Mouse (Mus musculus) heart, postnatal 0 days (tissue): Measurements from ENCODE around the gene Nfia. TPM values are rescaled to one million over a fixed set of nuclear protein-coding genes. Genes with fewer than 3 reads are reported as not detected.

ENCODE experiments used
- ATAC-seq: fragments of 200-750 bp; cut with Nextera tagmentation; 2 replicates; pipeline ENCODE4 v1.8.0; 2017; ENCODE audit warnings: low read depth, moderate number of reproducible peaks, moderate library complexity; ENCODE audit not compliant: insufficient read depth
- DNase-seq: peaks from one replicate; pipeline ENCODE4 v3.0.0-alpha.2; 2016; ENCODE audit warnings: low spot score
- H3K27ac ChIP-seq: fragments of 300-500 bp; sonication (generic); 2 replicates; pipeline ENCODE4 v1.5.1; 2014; ENCODE audit warnings: low read depth, mild to moderate bottlenecking
- H3K27me3 ChIP-seq: fragments of 300-500 bp; sonication (generic); 2 replicates; pipeline ENCODE4 v1.6.1; 2014; ENCODE audit warnings: low read length, mixed read lengths; ENCODE audit not compliant: control insufficient read depth, insufficient read depth
- H3K36me3 ChIP-seq: fragments of 300-500 bp; sonication (generic); replicated peaks from 2 replicates; pipeline ENCODE4 v1.6.1; 2014; ENCODE audit warnings: low read length, mixed read lengths; ENCODE audit not compliant: control insufficient read depth, insufficient read depth
- H3K4me1 ChIP-seq: fragments of 300-500 bp; sonication (generic); 2 replicates; pipeline ENCODE4 v1.6.1; 2014; ENCODE audit warnings: antibody characterized with exemption; ENCODE audit not compliant: control insufficient read depth, insufficient read depth
- H3K4me2 ChIP-seq: fragments of 300-500 bp; sonication (generic); 2 replicates; pipeline ENCODE4 v1.6.1; 2014; ENCODE audit warnings: low read depth, mild to moderate bottlenecking, low read length, moderate library complexity
- H3K4me3 ChIP-seq: fragments of 300-500 bp; sonication (generic); 2 replicates; pipeline ENCODE4 v1.5.1; 2014; ENCODE audit warnings: low read depth, low read length
- H3K9ac ChIP-seq: fragments of 300-500 bp; sonication (generic); replicated peaks from 2 replicates; pipeline ENCODE4 v1.6.1; 2014; ENCODE audit warnings: low read depth, low read length, mixed read lengths
- H3K9me3 ChIP-seq: fragments of 300-500 bp; sonication (generic); replicated peaks from 2 replicates; pipeline ENCODE4 v1.6.1; 2016; ENCODE audit warnings: low read length; ENCODE audit not compliant: control insufficient read depth
- CTCF ChIP-seq: IDR thresholded peaks from 2 replicates; pipeline ENCODE4 v1.5.1; 2016; ENCODE audit warnings: antibody characterized with exemption, control low read depth, low read depth
- EP300 ChIP-seq: IDR thresholded peaks from 2 replicates; pipeline ENCODE4 v1.6.1; 2016; ENCODE audit warnings: antibody characterized with exemption, low read depth
- WGBS: fragments of 180-500 bp; shearing (Covaris S2); extraction: QIAGEN DNeasy Blood & Tissue Kit; methylation state at CpG from one replicate; pipeline ENCODE4 v1.1.7; 2014; 5-methylcytosine and 5-hydroxymethylcytosine counted together
- polyA plus RNA-seq: library from polyadenylated mRNA; unstranded; fragments of >200 nt; fragmentation: Nextera tagmentation; extraction: Ambion mirVana; gene quantifications from 2 replicates; pipeline ENCODE4 v1.2.1, GENCODE M21; 2015
- total RNA-seq: library from RNA; depleted of rRNA; stranded (reverse); fragments of >200 nt; gene quantifications from 2 replicates; pipeline ENCODE4 v1.2.3, GENCODE M21; 2014; ENCODE audit warnings: low replicate concordance

The Nfia gene
- total and polyA plus RNA-seq, 2 experiments from 2014 or later, result 53.8 to 114 TPM

GRCm38 (mm10) chr4:97757978-97758461, 14.5 kb upstream of the Nfia start:
- Histone ChIP-seq H3K9ac (peak overlapping the region; percentile 78), H3K36me3 (no peaks in the 10 kb centered on the region), H3K4me2 (peak overlapping the region; percentile 70), H3K9me3 (no peaks in the 10 kb centered on the region), H3K4me3 (peak overlapping the region; percentile 64), H3K27me3 (no peaks in the 10 kb centered on the region), H3K27ac (peak overlapping the region; percentile 91), H3K4me1 (peaks cover 22% of the 10 kb centered on the region)
- ATAC-seq, result peak; percentile 61
- WGBS, result under 1% methylated on average over 14 of the region's 14 CpGs
- DNase-seq, result peak; percentile 73
- TF ChIP-seq EP300, result no peak
- peak; percentile 22; the same call in 1 of the 2 replicates for TF ChIP-seq CTCF

DNA sequence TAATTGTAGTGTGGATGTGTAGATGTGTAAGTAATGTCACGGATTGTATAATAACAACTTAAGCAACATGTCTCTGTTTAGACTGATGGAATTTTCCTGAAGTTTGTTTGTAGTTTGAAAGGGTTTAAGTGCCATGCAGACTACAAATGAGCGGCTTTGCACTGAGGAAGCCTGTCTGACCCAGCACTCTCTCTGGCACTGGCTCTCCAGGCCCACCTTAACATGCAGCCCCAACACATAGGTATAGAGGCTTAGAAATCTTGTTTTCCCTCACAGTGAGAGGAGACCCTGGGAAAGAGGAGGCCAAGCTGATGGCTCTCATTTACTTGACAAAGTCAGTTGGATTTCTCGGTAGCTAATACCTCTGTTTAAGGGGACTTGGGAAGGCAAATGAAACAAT, 13.9 kb upstream of the Nfia start:
- peak overlapping the region; percentile 78 for H3K9ac ChIP-seq

GRCm38 (mm10) chr4:97764616-97765015, 7.9 kb upstream of the Nfia start:
- DNase-seq (no peak), ATAC-seq (no peak)
- no peaks in the 10 kb centered on the region for H3K27me3 ChIP-seq
- no peak overlapping the region for H3K27ac ChIP-seq
- no peak overlapping the region for H3K9ac ChIP-seq
- H3K36me3 ChIP-seq, result no peaks in the 10 kb centered on the region
- H3K4me1 ChIP-seq, result no peaks in the 10 kb centered on the region
- no peak overlapping the region for H3K4me2 ChIP-seq
- H3K9me3 ChIP-seq, result no peaks in the 10 kb centered on the region
- no peak overlapping the region for H3K4me3 ChIP-seq
- 12% methylated on average over 4 of the region's 4 CpGs for WGBS
- TF ChIP-seq CTCF, result no peak
- no peak for TF ChIP-seq EP300

More for the DNA sequence above, 13.9 kb upstream of the Nfia start:
- Histone ChIP-seq H3K27me3 (no peaks in the 10 kb centered on the region), H3K4me1 (peaks cover 16% of the 10 kb centered on the region), H3K4me3 (peak overlapping the region; percentile 64), H3K36me3 (no peaks in the 10 kb centered on the region), H3K27ac (peak overlapping the region; percentile 91), H3K9me3 (no peaks in the 10 kb centered on the region), H3K4me2 (peak overlapping the region; percentile 70)
- no peak for TF ChIP-seq EP300
- no peak for TF ChIP-seq CTCF
- ATAC-seq (no peak), DNase-seq (no peak)
- WGBS, result 56% methylated on average over 3 of the region's 3 CpGs

- Histone ChIP-seq H3K4me1 (no peaks in the 10 kb centered on the region), H3K4me3 (no peak overlapping the region), H3K4me2 (no peak overlapping the region), H3K9ac (no peak overlapping the region), H3K36me3 (no peaks in the 10 kb centered on the region), H3K27me3 (no peaks in the 10 kb centered on the region), H3K27ac (no peak overlapping the region), H3K9me3 (no peaks in the 10 kb centered on the region)
- DNase-seq (no peak), ATAC-seq (no peak)
- 52% methylated on average over 4 of the region's 4 CpGs for WGBS
- TF ChIP-seq CTCF, result no peak
These were observed 7.1 kb upstream of the Nfia start for GRCm38 (mm10) chr4:97765341-97766020.

- DNase-seq, result no peak
- TF ChIP-seq CTCF (no peak), EP300 (no peak)
- Histone ChIP-seq H3K27ac (no peak overlapping the region), H3K4me3 (no peak overlapping the region), H3K4me1 (no peaks in the 10 kb centered on the region), H3K36me3 (no peaks in the 10 kb centered on the region), H3K4me2 (no peak overlapping the region), H3K9ac (no peak overlapping the region), H3K9me3 (no peaks in the 10 kb centered on the region), H3K27me3 (no peaks in the 10 kb centered on the region)
- WGBS, result 78% methylated on average over 3 of the region's 3 CpGs
- no peak for ATAC-seq
These were observed 6.4 kb upstream of the Nfia start for GRCm38 (mm10) chr4:97766100-97766499.

DNA sequence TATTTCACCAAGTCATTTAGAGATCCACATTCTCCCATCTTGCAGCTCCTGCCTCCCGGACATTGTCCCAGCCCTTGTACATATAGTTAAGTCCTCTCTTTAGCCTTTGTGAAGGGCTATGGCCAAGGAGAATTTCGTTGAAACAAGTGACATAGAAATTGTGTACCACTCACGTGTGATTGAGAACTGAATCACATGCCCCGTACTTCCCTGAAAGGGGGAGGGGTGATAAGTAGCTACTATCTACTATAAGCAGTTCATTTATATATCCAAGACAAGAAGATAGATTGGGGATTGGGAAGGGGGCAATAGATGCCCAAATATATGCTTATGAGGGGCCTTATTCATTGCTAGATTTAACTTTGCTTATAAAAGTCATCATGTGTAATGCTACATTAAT, 5.5 kb upstream of the Nfia start:
- 0 out of 2 replicates have a peak, but pooled peaks cover 4% of the 10 kb centered on the region for H3K4me1 ChIP-seq
- H3K9me3 ChIP-seq, result no peaks in the 10 kb centered on the region
- H3K27ac ChIP-seq, result no peak overlapping the region
- H3K27me3 ChIP-seq, result no peaks in the 10 kb centered on the region
- H3K4me3 ChIP-seq, result no peak overlapping the region
- WGBS, result 66% methylated on average over 4 of the region's 4 CpGs
- ATAC-seq, result no peak
- no peaks in the 10 kb centered on the region for H3K36me3 ChIP-seq
- TF ChIP-seq CTCF (no peak), EP300 (no peak)
- no peak overlapping the region for H3K4me2 ChIP-seq
- DNase-seq, result no peak
- no peak overlapping the region for H3K9ac ChIP-seq
